Mouse (Mus musculus) cerebellum, adult 8-10 months (tissue): ENCODE data around the gene Zfp773.
"Not testable (repeated sequence)": the region's sequence is repeated elsewhere in the genome, so short reads cannot be mapped to it uniquely, and the experiment has no call there.

ENCODE experiments used
- DNase-seq: peaks from one replicate; pipeline ENCODE4 v3.0.0; 2022

Gene Zfp773

GRCm38 (mm10) chr7:7136379-7136866 is at the start of gene Zfp773:
Zfp773 (minus strand) TSS chr7:7136755.
- DNase-seq = peak; percentile 57

- DNase-seq = no peak
These were observed 49.3 kb upstream of the Zfp773 start for GRCm38 (mm10) chr7:7185897-7186296.

GRCm38 (mm10) chr7:7171227-7172147 is 34.9 kb upstream of the Zfp773 start, which contains the start of gene Zfp418:
Zfp418 (plus strand) TSS chr7:7171330.
- peak; percentile 68 for DNase-seq

- DNase-seq = no peak
These were observed 9.5 kb upstream of the Zfp773 start for GRCm38 (mm10) chr7:7145991-7146608.

GRCm38 (mm10) chr7:7144215-7144614 is 7.7 kb upstream of the Zfp773 start:
- no peak for DNase-seq

- DNase-seq = no peak
These were observed 3.8 kb downstream of the Zfp773 start for GRCm38 (mm10) chr7:7132751-7133150.

GRCm38 (mm10) chr7:7130491-7131124 is 5.9 kb downstream of the Zfp773 start:
- DNase-seq = not testable (repeated sequence)

GRCm38 (mm10) chr7:7121602-7121980 is 15.0 kb downstream of the Zfp773 start:
- no peak for DNase-seq

GRCm38 (mm10) chr7:7120921-7121601 is 15.5 kb downstream of the Zfp773 start, which contains the start of gene Zfp954:
Zfp954 (minus strand) TSS chr7:7121488.
- DNase-seq = peak; percentile 82

- no peak for DNase-seq
These were observed 18.1 kb downstream of the Zfp773 start for GRCm38 (mm10) chr7:7118441-7118840.

- DNase-seq = no peak
These were observed 28.1 kb downstream of the Zfp773 start for GRCm38 (mm10) chr7:7108501-7108900.
